Mouse (Mus musculus): ENCODE results near the gene Sgo2a.

DNA sequence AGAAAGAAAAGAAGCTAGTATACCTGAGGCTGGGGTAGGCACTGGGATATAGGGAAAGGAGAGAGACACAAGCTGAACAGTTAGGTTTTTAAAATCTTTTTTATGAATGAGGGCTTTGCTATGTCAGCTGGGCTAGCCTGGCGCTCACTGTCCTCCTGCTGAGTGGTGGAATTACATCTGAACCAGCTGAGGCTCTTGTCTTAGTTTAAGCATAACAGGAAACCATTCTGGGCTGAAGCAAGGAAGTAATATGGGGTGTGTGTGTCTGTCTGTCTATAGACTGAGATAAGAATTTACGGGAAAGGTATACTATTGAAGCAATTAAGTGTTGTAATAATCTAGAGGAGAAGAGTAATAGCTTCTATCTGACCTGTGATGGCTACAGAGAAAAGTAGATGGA is 24.2 kb upstream of the Sgo2a start:
- TF ChIP-seq POLR2A (IDR thresholded peaks at IDR 0.05; ENCODE audit: low read depth, low read length): no peak
- TF ChIP-seq CTCF (IDR thresholded peaks at IDR 0.05; ENCODE audit: extremely low read depth, insufficient read length, insufficient replicate concordance, low read depth, low read length): no peak
